Mouse (Mus musculus): ENCODE results near the gene Tet3. TPM values are rescaled to one million over a fixed set of nuclear protein-coding genes. Genes with fewer than 3 reads are reported as not detected.

The Tet3 gene
- polyA plus RNA-seq, 2 experiments from 2014 or later: 17.2 to 23.9 TPM

GRCm38 (mm10) chr6:83413686-83414085 lies 45.2 kb downstream of the Tet3 start:
- ATAC-seq: no peak

- peak; percentile 44 for ATAC-seq
Measured at GRCm38 (mm10) chr6:83412854-83413401, 46.0 kb downstream of the Tet3 start.

- no peak for ATAC-seq
Measured at GRCm38 (mm10) chr6:83412362-83412853, 46.5 kb downstream of the Tet3 start.

GRCm38 (mm10) chr6:83411635-83412361 lies 47.1 kb downstream of the Tet3 start:
- ATAC-seq: peak; percentile 29

GRCm38 (mm10) chr6:83410046-83410706 lies 48.7 kb downstream of the Tet3 start:
- peak; percentile 38 for ATAC-seq

- ATAC-seq: no peak
Measured at GRCm38 (mm10) chr6:83408510-83408909, 50.4 kb downstream of the Tet3 start.

GRCm38 (mm10) chr6:83405511-83406064 lies 53.3 kb downstream of the Tet3 start:
- ATAC-seq: no peak

- ATAC-seq: no peak
Measured at GRCm38 (mm10) chr6:83404571-83404970, 54.3 kb downstream of the Tet3 start.

GRCm38 (mm10) chr6:83403481-83403880 lies 55.4 kb downstream of the Tet3 start:
- no peak for ATAC-seq

- ATAC-seq: no peak
Measured at GRCm38 (mm10) chr6:83399790-83400189, 59.1 kb downstream of the Tet3 start.

GRCm38 (mm10) chr6:83397728-83398127 lies 61.2 kb downstream of the Tet3 start:
- ATAC-seq: no peak

GRCm38 (mm10) chr6:83396711-83397110 lies 62.2 kb downstream of the Tet3 start:
- ATAC-seq: no peak

- ATAC-seq: no peak
Measured at GRCm38 (mm10) chr6:83395544-83396229, 63.2 kb downstream of the Tet3 start.

- no peak for ATAC-seq
Measured at GRCm38 (mm10) chr6:83394122-83394521, 64.8 kb downstream of the Tet3 start.

- ATAC-seq: no peak
Measured at GRCm38 (mm10) chr6:83392166-83392780, 66.6 kb downstream of the Tet3 start.

- ATAC-seq: no peak
Measured at GRCm38 (mm10) chr6:83385569-83386090, 73.3 kb downstream of the Tet3 start.

- peak; percentile 36 for ATAC-seq
Measured at GRCm38 (mm10) chr6:83381510-83382491, 77.1 kb downstream of the Tet3 start.

- no peak for ATAC-seq
Measured at GRCm38 (mm10) chr6:83373704-83374300, 85.1 kb downstream of the Tet3 start.

GRCm38 (mm10) chr6:83371350-83371749 lies 87.5 kb downstream of the Tet3 start:
- ATAC-seq: no peak

- ATAC-seq: no peak
Measured at GRCm38 (mm10) chr6:83370316-83370965, 88.4 kb downstream of the Tet3 start.

All from activated CD4-positive, CD25-positive, alpha-beta regulatory T cell, adult 4 months (primary cell).